In the genomic region with DNA sequence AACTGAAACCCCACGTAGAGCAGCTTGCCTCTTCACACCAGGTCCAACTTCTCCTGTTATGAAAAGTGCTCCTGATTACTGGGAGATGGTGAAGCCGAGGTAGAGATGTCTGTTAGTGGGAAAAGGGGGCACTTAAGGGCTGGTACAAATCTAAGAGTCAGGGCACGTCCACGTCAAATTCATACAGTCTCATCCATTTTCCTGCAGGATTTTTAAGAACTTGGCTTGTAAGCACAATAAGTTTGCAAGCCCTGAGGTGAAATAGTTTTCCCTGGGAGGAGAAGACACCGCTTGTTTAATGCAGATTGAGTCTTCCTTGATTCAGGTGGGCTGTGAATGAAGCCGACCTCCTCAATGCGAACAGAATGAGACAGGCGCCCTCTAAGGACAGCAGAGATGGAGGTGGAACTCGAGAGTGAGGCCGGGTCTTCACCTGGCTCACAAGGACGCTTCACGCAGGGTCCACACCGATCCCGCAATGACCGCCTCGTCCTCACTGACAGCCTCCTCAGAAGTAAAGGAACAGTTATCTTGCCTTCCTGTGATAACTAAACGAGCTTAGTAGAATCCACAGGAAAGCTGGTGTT, we compare ENCODE assay signal across 8 mouse cellular contexts. TPM values are rescaled to one million over a fixed set of nuclear protein-coding genes. Genes with fewer than 3 reads are reported as not detected.
DNase-seq lines count a peak whose midpoint lies in the region; ATAC-seq and TF ChIP-seq lines count a peak whose summit lies in the region.

No protein-coding gene starts in this region.

- DNase-seq in lung, adult 2 months = peak; percentile 27
- DNase-seq in lung, postnatal 4 days = no peak
- peak; percentile 44 for DNase-seq in ZHBTc4 (ENCODE audit: low read depth, low spot score)
- peak; percentile 31 for DNase-seq in embryonic facial prominence, embryonic 11.5 days (ENCODE audit: low spot score)
- DNase-seq in urinary bladder, postnatal 14 days (ENCODE audit: low spot score) = no peak
- no peak for DNase-seq in right cerebral cortex, postnatal 4 days

- H3K36me3 ChIP-seq in embryonic facial prominence, embryonic 11.5 days (replicated peaks; ENCODE audit: control insufficient read depth, insufficient read depth, low read depth, low read length) = no peaks in the 10 kb centered on the region
- H3K36me3 ChIP-seq in intestine, embryonic 15.5 days = no peaks in the 10 kb centered on the region
- H3K36me3 ChIP-seq in neural tube, embryonic 12.5 days = no peaks in the 10 kb centered on the region

- H3K9me3 ChIP-seq in embryonic facial prominence, embryonic 11.5 days (replicated peaks; ENCODE audit: control insufficient read depth, low read length) = no peaks in the 10 kb centered on the region
- H3K9me3 ChIP-seq in intestine, embryonic 15.5 days = no peaks in the 10 kb centered on the region
- no peaks in the 10 kb centered on the region for H3K9me3 ChIP-seq in neural tube, embryonic 12.5 days

- peak overlapping the region; percentile 64 for H3K4me2 ChIP-seq in embryonic facial prominence, embryonic 11.5 days (ENCODE audit: low read depth, low read length)
- peak overlapping the region; percentile 79 for H3K4me2 ChIP-seq in intestine, embryonic 15.5 days (replicated peaks)
- H3K4me2 ChIP-seq in neural tube, embryonic 12.5 days (replicated peaks) = peak overlapping the region; percentile 66

- no peak for ATAC-seq in embryonic facial prominence, embryonic 11.5 days (replicated peaks; ENCODE audit: insufficient number of reproducible peaks, low FRiP score, low TSS enrichment, low read depth)
- ATAC-seq in intestine, embryonic 15.5 days = no peak
- no peak for ATAC-seq in neural tube, embryonic 12.5 days (ENCODE audit: low FRiP score, low read depth)

- TF ChIP-seq POLR2A in lung, adult 2 months (IDR thresholded peaks at IDR 0.05; ENCODE audit: borderline replicate concordance, extremely low read depth, low read depth, low read length) = no peak

- no peak for TF ChIP-seq CTCF in lung, adult 2 months (IDR thresholded peaks at IDR 0.05; ENCODE audit: insufficient read depth, low read length)

- no peaks in the 10 kb centered on the region for H3K27me3 ChIP-seq in embryonic facial prominence, embryonic 11.5 days (ENCODE audit: control insufficient read depth, insufficient read depth, low read length)
- H3K27me3 ChIP-seq in intestine, embryonic 15.5 days (replicated peaks) = no peaks in the 10 kb centered on the region
- no peaks in the 10 kb centered on the region for H3K27me3 ChIP-seq in neural tube, embryonic 12.5 days (replicated peaks)

- peaks cover 10% of the 10 kb centered on the region for H3K4me1 ChIP-seq in lung, adult 2 months (ENCODE audit: control insufficient read depth, insufficient read depth, low read length)
- H3K4me1 ChIP-seq in embryonic facial prominence, embryonic 11.5 days (ENCODE audit: control insufficient read depth, insufficient read depth, low read length) = no peaks in the 10 kb centered on the region
- peaks cover 10% of the 10 kb centered on the region; the same call in 1 of the 2 replicates for H3K4me1 ChIP-seq in intestine, embryonic 15.5 days (replicated peaks)
- peaks cover 4% of the 10 kb centered on the region; the same call in 1 of the 2 replicates for H3K4me1 ChIP-seq in neural tube, embryonic 12.5 days

- H3K4me3 ChIP-seq in lung, adult 2 months (replicated peaks; ENCODE audit: extremely low read depth, low read depth, low read length) = peak overlapping the region; percentile 61
- H3K4me3 ChIP-seq in embryonic facial prominence, embryonic 11.5 days (ENCODE audit: low read depth, low read length) = peak overlapping the region; percentile 39
- H3K4me3 ChIP-seq in intestine, embryonic 15.5 days (replicated peaks) = peak overlapping the region; percentile 57
- H3K4me3 ChIP-seq in neural tube, embryonic 12.5 days = peak overlapping the region; percentile 44

- 22% methylated on average over 17 of the region's 17 CpGs for WGBS in lung, adult 2 months
- WGBS in embryonic facial prominence, embryonic 11.5 days = under 1% methylated on average over 17 of the region's 17 CpGs
- 2% methylated on average over 17 of the region's 17 CpGs for WGBS in intestine, embryonic 15.5 days
- WGBS in neural tube, embryonic 12.5 days = 3% methylated on average over 17 of the region's 17 CpGs

- peak overlapping the region; percentile 37 for H3K9ac ChIP-seq in embryonic facial prominence, embryonic 11.5 days (replicated peaks; ENCODE audit: low read length)
- peak overlapping the region; percentile 54 for H3K9ac ChIP-seq in intestine, embryonic 15.5 days
- H3K9ac ChIP-seq in neural tube, embryonic 12.5 days = peak overlapping the region; percentile 48; the same call in 1 of the 2 replicates

- H3K27ac ChIP-seq in embryonic facial prominence, embryonic 11.5 days (replicated peaks; ENCODE audit: low read depth, low read length) = no peak overlapping the region
- H3K27ac ChIP-seq in intestine, embryonic 15.5 days = peak overlapping the region; percentile 66
- no peak overlapping the region for H3K27ac ChIP-seq in neural tube, embryonic 12.5 days

RNA-seq across cellular contexts. Expression of a gene that starts 34.7 kb away (rescaled TPM):
- not detected in 2 replicates for polyA plus RNA-seq in lung, adult 2 months (2012; rRNA removed)
- not detected in 2 replicates for polyA plus RNA-seq in embryonic facial prominence, embryonic 11.5 days (2014; fragmentation: Nextera tagmentation; extraction: Ambion mirVana)
- not detected in 2 replicates for polyA plus RNA-seq in intestine, embryonic 15.5 days (2015; fragmentation: Nextera tagmentation; extraction: Ambion mirVana)
- polyA plus RNA-seq in neural tube, embryonic 12.5 days (2016; fragmentation: Nextera tagmentation; extraction: Ambion mirVana) = not detected in 2 replicates

RNA-seq across cellular contexts. Expression of a gene that starts 40.7 kb away (rescaled TPM):
- polyA plus RNA-seq in lung, adult 2 months (2012; rRNA removed) = 14.0 and 23.4 TPM in 2 replicates
- polyA plus RNA-seq in embryonic facial prominence, embryonic 11.5 days (2014; fragmentation: Nextera tagmentation; extraction: Ambion mirVana) = 6.4 and 7.2 TPM in 2 replicates
- polyA plus RNA-seq in intestine, embryonic 15.5 days (2015; fragmentation: Nextera tagmentation; extraction: Ambion mirVana) = 4.2 and 4.4 TPM in 2 replicates
- polyA plus RNA-seq in neural tube, embryonic 12.5 days (2016; fragmentation: Nextera tagmentation; extraction: Ambion mirVana) = 5.1 TPM in 2 replicates

RNA-seq across cellular contexts. Expression of a gene that starts 56.0 kb away (rescaled TPM):
- polyA plus RNA-seq in lung, adult 2 months (2012; rRNA removed) = not detected in 2 replicates
- not detected in 2 replicates for polyA plus RNA-seq in embryonic facial prominence, embryonic 11.5 days (2014; fragmentation: Nextera tagmentation; extraction: Ambion mirVana)
- polyA plus RNA-seq in intestine, embryonic 15.5 days (2015; fragmentation: Nextera tagmentation; extraction: Ambion mirVana) = not detected in 2 replicates
- not detected in 2 replicates for polyA plus RNA-seq in neural tube, embryonic 12.5 days (2016; fragmentation: Nextera tagmentation; extraction: Ambion mirVana)

Comparison
In these comparisons a context has a peak if more than half of its experiments do, and no peak if none do; other contexts are left out.
1. DNase-seq: peak in lung, adult 2 months (single experiment), ZHBTc4 (single experiment) and embryonic facial prominence, embryonic 11.5 days (single experiment); none in lung, postnatal 4 days (0 of 2), urinary bladder, postnatal 14 days (single experiment) and right cerebral cortex, postnatal 4 days (single experiment).
2. Peak in every context shown above with its lines, with median percentiles within 50 percentile points of each other: H3K4me3 ChIP-seq, H3K4me2 ChIP-seq and H3K9ac ChIP-seq.